Mouse (Mus musculus): ENCODE data around the gene Notch3.
"Not testable (repeated sequence)": the region's sequence is repeated elsewhere in the genome, so short reads cannot be mapped to it uniquely, and the experiment has no call there.

Gene Notch3

DNA sequence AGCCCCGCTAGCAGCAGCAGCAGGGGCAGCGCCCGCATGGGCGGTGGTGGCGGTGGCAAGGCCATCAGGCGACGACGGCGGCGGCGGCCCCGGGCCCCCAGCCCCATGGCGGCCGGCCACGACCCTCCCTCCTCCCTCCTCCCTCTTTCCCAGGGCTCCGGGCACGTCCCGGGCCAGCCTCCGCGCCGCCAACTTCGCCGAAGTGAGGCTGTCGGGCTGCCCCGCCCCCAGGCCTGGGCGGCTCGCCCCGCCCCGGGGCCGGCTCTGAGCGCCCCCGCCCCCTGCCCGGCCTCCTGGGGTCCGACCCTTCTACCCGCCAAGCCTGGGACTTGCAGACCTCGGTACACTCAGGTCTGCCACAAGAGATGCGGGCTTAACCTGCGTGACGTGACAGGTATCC is at the start of gene Notch3:
TSS of gene Notch3 (minus strand) at position 166 of the 400 bp plus-strand sequence.
- no peak for DNase-seq

DNA sequence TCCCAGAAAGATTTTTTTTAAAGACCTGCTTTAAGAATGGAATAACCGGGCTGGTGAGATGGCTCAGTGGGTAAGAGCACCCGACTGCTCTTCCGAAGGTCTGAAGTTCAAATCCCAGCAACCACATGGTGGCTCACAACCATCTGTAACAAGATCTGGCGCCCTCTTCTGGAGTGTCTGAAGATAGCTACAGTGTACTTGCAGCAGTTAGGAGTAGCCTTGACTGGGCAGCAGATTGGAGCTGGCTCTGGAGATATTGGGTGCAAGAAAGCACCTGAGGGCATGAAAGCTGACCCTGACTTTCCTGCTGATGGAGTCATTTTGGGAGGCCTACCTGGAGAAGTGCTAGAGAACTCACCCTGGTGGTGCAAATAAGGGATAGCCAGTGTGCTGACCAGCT is 48.9 kb upstream of the Notch3 start:
- not testable (repeated sequence) for DNase-seq

DNA sequence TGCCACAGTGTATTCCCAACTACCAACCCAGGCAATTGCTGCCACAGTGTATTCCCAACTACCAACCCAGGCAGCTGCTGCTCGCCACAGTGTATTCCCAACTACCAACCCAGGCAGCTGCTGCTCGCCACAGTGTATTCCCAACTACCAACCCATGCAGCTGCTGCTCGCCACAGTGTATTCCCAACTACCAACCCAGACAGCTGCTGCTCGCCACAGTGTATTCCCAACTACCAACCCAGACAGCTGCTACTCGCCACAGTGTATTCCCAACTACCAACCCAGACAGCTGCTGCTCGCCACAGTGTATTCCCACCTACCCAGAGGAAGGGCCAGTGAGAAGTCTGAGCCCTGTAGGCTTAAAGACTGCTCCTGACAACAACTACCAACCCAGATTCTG is 44.9 kb upstream of the Notch3 start:
- DNase-seq, result not testable (repeated sequence)

DNA sequence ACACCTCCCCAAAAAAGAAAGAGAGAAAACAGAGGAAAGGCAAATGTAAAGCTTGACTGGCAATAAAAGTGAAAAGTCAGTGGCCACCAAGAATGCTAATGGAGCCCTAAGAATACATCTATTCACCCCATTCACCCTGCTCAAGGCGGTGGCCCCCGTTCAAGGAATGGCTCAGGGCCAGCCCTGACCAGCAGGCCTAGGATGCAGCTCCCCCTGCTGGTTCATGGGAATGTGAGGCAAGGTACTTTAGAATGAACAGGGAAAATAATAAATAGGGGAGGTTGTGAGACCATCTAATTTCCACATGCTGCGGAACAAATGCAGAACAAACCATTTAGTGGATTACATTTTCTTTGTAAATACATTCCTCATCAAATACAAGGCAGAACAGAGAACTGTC is 43.1 kb upstream of the Notch3 start:
- DNase-seq, result peak; percentile 54

DNA sequence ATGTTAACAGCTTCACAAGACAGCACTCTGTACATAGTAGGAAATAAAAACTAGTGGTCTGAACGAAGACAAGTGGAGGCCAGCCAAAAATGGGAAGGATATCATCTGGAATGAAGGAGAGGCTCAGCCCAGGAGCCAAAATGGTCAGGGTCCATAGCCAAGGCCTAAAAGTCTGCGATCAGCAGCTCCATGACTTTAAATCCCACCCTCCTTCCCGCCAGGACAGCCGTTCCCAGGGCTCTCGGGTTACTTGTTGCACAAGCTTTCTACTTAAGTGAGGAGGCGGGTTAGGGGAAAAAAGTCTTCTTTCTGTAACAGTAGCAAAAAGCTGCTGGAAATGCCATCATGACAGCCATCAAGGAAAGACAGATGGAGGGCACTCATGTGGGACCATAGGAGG is 42.5 kb upstream of the Notch3 start:
- DNase-seq, result no peak

DNA sequence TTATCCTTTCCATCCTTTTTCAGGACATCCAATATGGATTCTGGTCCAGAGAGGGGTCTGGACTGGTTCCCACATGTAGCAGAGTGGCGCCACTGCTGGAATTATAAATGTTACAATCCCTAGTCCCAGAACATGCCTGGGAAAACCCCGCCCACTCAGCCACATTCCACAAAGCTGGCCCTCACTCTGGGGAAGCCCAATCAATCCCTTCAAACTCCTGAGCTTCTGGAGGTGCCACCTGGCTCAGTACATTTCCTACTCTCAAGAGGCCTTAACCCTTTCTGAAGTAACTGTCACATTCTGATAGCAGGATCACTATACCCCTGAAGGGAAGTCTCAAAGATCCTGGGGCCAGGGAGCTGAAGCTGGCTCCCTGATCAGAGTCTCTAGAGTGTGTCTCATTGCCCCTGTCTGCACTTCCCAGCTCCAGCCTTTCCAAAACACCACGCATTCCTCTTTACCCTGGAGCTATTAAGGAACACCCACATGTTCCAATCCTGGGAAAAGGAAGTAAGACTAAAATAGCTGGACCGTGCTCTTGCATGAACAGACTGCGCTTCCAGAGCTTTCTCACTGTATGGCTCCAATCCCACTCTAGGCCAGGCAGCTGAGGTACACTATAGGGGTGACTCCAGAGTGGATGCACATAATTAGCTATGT is 41.1 kb upstream of the Notch3 start:
- DNase-seq, result no peak

DNA sequence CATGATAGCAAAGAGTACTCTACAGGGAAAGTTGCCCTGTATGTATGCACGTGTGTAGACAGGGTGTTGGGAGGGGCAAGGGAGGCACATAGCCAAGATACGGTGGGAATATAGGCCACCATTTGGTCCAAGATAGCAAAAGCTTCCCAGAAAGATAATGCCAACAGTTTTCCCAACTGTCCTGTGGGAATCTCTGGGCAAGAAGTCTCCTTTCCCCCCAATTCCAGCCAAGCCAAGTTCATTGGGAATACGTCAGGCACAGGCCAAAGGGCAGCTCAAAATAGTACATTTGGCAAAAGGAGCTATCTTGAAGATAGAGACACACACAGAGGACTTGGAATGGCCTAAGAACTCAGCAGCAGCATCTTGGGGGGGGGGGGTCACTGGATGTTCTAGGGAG is 38.7 kb upstream of the Notch3 start:
- DNase-seq, result no peak

DNA sequence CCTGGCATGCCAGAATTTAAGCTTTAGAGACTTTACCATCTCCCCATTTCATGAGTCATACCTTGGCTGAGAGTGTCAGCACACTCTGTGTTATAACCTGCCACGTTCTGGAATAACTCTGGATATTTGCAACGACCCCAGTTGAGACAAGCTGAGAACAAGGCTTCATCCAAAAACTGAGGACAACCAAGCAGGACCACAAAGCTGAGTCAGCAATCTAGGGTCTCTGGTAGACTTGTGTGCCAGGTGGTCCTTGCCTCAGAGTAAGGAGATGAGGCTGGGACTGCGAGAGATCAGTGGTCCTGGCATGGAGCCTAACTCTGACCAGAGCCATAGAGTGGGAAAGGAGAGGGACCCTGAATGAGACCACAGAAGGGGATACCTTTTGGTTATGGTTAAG is 36.3 kb upstream of the Notch3 start:
- DNase-seq, result no peak

DNA sequence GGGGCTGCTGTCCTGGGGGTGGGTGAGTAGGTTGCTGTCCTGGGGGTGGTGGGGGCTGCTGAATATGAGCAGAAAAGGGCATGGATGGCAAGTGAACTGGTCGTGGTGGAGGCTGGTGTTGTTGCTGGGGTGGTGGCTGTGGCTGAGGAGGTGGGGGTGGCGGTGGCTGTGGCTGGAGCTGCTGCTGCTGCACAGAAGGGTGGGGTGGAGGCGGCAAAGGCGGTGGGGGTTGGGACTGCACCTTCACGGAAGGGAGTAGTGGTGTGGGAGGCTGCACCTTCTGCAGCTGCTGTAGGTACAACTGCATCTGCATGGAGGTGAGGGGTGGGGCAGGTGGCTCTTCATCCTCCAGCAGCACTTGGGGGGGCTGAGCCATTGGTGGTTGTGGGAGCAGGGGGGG is 34.4 kb upstream of the Notch3 start:
- DNase-seq, result no peak

DNA sequence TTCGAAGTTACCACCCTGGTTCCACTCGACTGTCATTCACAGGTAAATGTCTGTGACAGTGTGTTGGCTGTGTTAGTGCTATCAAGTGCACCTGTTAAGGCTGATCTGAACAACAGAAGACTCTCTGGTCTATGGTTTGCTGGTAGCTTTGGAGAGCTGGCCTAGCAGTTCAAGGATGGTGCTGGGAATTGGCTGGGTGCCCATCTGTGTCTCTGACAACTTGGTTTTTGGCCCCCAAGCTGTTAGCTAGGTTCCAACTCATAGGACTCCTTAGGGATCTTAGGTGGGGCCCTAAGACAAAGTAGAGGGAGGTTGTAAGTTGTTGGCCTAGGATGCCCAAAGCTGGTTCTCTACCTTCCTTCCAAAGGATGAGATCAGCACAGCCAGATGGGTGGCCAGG is 33.1 kb upstream of the Notch3 start:
- no peak for DNase-seq

DNA sequence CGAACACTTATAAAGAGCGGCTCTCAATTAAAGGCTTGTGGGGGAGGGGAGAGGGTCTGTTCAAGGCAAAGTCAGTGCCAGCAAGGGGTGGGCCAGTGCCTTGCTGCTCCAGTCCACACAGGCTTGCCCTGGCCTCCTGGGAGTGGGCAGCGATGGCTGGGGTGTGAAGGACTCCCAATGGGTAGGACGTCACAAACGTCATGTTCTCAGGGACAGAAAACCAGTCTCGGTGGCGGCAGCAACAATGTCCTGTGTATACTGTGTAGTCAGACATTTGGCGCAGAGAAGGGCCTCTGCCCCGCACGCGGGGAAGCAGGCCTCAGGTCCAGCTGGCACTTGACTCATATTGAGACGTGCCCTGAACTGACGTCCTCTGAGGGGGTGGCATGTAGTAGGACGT is 30.5 kb upstream of the Notch3 start:
- peak; percentile 37 for DNase-seq

DNA sequence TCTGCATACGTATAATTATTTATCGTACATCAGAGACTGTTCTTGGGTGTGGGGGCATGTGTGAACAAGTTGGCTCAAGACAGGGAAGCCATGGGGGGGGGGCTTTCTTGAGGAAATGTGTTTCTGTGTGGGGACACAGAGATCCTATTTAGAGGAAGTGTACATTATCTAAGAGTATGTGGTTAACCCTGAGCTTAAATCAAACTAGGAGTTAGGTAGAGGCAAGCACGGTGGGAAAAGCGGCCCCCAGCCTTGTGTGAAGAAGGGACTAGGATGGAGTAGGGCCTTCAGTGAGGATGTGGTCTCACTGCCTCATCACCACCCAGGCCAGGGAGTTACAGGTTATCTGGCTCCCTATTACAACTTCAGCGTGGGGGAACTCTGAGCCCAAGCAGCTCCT is 29.1 kb upstream of the Notch3 start:
- DNase-seq, result no peak

DNA sequence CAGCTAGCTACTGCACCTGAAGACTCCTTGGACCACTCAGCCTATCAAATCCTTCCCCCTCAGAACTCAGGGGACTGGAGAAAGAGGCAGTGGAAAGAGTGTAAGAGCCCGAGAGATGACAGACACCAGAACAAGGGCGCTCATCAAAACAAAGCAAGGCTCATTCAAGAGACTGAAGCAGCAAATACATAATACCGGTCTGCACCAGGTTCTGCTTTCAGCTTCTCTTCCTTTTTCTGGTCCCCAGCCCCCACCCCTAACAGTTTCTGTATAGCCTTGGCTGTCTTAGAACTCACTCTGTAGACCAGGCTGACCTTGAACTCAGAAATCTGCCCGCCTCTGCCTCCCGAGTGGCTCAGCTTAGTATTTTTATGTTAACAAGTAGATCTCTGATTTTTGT is 26.4 kb upstream of the Notch3 start:
- DNase-seq, result no peak

DNA sequence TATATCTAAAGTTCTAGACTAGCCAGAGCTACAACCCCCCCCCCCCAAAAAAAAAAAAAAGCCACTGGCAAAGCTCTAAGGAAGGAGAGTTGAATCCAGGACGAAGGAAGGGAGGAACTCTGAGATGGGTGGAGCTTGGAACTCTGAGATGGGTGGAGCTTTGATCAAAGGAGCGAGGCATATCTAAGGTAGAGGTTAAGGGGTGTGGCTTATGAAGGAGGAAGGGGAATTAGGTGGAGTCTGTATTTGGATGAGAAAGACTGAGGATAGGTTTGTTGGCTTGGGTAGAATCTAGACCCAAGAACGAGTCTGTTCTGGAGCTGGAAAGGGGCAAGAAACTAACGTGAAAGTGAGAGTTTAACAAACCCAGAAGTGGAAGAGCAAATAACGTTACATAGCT is 23.2 kb upstream of the Notch3 start:
- no peak for DNase-seq

DNA sequence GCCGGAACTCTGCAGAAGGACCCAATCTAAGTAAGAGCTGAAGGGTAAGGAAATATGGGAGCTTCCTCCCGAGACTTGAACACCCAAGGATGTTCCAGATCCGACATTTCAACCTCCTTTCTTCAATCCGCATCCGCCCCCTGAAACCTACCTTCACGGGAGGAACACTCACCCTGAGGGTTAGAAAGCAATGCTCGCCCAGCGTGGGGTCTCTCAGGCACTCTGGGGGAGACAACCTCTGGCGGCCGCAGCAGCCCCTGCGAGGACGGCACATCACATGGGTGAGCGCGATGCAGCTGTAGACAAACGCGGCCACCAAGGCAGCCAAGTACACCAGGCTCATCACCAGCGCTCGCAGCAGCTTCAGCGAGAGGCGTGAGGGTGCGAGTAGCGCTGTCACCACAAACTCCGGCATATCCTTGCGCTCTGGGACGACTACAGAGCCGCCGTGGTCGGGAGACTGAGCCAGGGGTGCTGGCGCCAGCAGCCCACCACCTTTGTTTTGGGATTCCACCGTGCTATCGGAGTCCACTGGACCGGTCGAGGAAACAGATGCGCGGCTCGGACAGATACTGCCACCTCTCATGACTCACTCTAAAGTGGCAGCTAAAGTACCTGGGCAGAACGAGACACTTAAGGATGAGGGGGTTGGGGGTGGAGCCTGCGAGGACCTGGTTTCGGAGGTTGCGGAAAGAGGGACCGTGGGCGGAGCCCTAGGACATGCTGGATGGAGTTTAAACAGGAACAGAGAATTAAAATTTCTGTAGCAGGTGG is 22.4 kb upstream of the Notch3 start, which contains the start of gene Ephx3:
TSS of gene Ephx3 (minus strand) at position 687 of the 774 bp plus-strand sequence.
- no peak for DNase-seq

DNA sequence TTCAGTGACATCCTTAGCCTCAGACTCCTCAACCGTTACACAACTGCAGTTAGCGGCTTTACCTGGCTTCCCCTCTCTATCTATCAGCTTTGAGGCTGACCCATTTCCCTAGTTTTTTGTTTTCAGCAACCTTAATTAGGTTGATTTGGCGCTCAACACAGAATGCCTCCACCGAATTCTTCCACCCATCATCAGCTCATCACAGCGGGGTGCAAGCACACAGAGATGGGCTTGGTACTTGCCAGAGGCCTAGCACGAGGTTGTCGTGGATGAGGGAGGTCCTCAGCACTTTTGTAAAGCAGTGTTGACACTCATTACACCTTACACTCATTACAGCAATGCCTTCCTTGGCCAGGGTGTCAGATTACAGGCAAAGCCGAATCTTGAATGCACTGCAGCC is 16.4 kb upstream of the Notch3 start:
- DNase-seq, result no peak

DNA sequence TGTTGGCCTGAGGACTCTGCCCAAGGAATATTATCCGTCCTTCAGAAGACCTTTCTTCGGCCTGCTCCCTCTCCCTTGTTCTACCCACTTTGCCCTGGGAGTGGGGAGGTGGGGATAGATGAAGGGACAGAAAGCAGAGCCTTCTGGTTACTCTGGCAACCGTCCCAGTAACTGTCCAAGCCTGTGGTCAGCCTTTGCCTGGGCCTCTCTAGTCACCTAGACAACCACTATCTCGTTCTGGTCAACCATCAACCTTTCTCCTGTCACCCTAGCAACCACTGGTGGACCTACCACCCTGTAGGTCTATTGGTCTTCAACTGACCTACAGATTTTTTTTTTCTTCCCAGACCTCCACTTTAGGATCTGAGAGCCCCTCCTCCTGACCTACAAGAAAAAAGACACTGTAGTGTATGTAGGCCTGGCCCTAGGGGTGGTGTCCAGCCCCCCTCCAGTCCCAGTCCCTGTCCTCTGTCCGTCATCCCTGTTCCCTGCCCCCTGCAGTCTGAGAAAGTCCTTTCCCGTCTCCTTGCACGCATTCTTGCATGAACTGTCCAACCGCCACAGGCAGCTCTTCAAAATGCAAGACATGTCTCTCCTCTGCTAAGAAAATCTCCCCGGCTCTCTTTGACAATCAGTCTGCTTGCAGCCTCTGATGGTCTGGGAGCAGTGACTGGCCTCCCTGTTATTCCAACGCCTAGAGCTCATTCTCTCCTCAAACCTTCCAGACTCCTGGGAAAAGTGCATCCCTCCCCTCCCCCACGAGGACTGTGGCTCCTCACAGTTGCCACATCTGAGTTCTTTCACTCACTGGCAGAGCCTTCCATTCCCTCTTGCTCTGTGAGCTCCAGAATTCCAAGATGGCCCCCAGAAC is 13.2 kb upstream of the Notch3 start:
- no peak for DNase-seq

DNA sequence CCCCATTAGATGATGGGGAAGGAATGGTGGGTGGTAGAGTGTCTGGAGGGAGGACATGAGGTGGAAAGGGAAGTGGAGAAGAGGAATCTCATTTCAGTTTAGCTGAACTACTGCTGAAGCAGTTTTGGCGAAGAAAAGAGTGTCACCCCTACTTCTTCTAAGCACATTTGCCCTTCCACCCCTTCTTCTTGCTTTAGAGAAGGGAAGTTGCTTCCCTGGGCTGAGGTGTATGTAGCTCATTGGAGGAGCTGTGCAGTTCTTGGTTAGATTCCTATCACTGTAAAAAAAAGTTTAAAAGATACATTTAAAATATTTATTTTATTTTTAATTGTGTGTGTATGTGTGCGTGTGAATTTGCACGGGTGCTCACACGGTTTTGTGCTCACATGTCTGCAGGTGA is 10.3 kb upstream of the Notch3 start:
- no peak for DNase-seq

DNA sequence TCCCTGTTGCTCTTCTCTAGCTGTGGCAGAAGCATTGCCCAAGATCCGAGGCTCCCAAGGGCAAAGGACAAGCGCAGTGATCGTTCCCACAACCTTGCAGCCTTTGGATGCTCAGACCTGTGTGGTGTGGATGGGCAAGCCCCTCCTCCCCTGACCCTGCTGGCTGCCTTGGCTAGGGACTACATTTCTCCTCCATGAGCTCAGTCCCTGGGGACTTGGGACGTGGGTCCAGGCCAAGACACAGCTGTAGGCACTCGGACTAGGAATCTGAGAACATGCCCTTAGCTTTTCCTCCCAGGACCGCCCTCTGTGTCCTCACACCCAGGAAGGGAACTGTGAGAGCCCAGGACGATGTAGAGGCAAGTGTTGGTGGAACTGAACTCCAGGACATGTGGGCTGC is 6.5 kb upstream of the Notch3 start:
- DNase-seq, result no peak

DNA sequence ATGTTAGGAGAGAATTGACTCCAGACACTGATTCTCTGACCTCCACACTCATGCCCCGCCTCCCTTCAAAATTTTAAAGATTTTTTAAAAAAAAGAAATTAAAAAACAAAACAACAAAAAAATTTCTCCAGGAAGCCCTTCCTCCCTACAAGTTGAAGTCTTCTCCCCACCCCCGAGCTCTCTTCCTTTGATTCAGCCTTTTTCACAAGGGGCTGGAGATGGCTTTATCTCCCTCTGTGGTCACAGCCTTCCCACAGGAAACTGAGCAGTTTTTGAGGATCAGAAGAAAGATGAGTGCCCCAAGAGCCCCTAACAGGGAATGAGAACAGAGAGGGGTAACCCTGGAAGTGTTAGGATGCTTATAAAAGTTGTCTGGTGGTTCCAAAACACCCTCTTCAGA is 5.8 kb upstream of the Notch3 start:
- DNase-seq, result no peak

DNA sequence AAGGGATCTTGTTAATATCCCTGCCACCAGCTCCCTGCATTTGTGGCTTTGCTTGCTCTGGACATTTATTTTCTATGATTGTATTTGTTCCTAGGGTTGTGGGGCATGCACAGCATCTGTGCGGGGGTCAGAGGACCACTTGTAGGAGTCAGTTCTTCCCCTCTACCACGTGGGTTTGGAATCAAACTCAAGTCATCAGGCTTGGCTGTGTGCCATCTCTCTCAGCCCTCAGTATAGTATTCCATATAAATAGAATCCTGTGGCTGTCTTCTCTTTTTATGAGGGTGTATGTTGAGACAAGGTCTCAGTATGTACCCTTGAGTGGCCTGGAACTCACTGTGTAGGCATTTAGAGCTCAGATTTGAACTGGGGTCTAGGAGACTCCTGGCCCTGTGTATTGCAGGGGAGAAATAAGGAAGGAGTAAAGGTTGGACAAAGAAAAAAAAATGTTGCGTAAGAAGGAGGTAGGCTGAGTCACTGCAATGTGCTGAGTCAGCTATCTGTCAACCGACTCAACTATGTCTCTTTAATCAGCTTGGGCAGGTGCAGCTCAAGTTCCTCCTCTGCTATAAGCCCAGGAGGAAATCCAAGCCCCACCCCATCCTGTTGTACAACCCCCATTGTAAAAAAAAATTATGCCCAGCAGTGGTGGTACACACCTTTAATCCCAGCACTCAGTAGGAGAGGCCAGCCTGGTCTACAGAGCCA is 3.0 kb upstream of the Notch3 start:
- no peak for DNase-seq

DNA sequence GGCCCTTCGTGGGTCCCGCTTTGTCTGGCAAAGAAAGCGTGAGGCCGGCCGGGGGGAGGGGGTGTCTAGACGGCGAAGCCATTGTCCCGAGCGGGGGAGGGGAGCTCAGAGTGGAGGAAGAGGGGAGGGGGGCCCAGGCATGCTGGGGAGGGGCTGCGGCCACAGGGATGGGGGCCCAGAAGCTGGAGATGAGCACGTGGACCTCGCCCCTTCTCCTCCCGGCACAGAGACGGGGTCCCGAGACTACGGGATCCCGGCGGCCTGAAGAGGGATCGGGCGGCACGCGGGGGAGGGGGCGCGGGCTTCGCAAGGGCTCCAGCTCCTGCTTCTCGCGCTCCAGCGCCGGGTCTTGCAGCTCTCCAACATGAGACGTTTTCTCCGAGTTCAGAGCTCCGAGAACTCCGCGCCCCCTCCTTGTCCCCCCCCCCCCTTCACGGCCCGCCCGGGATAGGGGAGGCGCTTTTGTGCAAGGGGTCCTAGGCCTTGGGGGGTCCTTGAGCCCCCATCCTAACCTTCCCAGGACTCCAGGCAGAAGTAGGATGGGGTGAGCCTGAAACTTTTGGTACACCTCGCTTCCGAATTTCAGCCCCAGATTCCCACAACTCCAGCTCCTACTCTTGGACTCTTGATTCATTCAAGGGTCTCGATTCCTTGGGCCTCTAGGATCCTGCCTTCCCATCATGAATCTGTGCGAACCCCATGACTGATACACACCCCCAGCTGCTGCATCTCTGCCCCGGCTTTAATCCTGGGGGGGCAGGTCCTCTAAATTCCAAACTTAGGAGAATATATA is 653 bp downstream of the Notch3 start:
- no peak for DNase-seq

All from cerebellum, adult 9-11 months (tissue).